Mouse (Mus musculus) liver, embryonic 11.5 days (tissue): ENCODE measurements around the gene Pdlim7. TPM values are rescaled to one million over a fixed set of nuclear protein-coding genes. Genes with fewer than 3 reads are reported as not detected.

Experiments used
- ATAC-seq: fragments of 200-750 bp; cut with Nextera tagmentation; replicated peaks from 2 replicates; pipeline ENCODE4 v1.8.0; 2017; ENCODE audit warnings: moderate number of reproducible peaks, mild to moderate bottlenecking, moderate TSS enrichment, moderate library complexity; ENCODE audit not compliant: low FRiP score
- DNase-seq: peaks from one replicate; pipeline ENCODE4 v3.0.0-alpha.2; 2017; ENCODE audit warnings: low spot score
- H3K27ac ChIP-seq: fragments of 300-500 bp; sonication (generic); 2 replicates; pipeline ENCODE4 v1.5.1; 2014; ENCODE audit warnings: mild to moderate bottlenecking, low read depth, low read length, control low read depth
- H3K27me3 ChIP-seq: fragments of 300-500 bp; sonication (generic); replicated peaks from 2 replicates; pipeline ENCODE4 v1.6.1; 2014; ENCODE audit warnings: low read length, mixed read lengths; ENCODE audit not compliant: control insufficient read depth, insufficient read depth
- H3K36me3 ChIP-seq: fragments of 300-500 bp; sonication (generic); 2 replicates; pipeline ENCODE4 v1.6.1; 2014; ENCODE audit warnings: mild to moderate bottlenecking, low read length, moderate library complexity, mixed read lengths; ENCODE audit not compliant: control insufficient read depth, insufficient read depth
- H3K4me1 ChIP-seq: fragments of 300-500 bp; sonication (generic); replicated peaks from 2 replicates; pipeline ENCODE4 v1.6.1; 2014; ENCODE audit warnings: low read length, mixed read lengths; ENCODE audit not compliant: control insufficient read depth, insufficient read depth
- H3K4me2 ChIP-seq: fragments of 300-500 bp; sonication (generic); 2 replicates; pipeline ENCODE4 v1.6.1; 2014; ENCODE audit warnings: mild to moderate bottlenecking, control low read depth, moderate library complexity
- H3K4me3 ChIP-seq: fragments of 300-500 bp; sonication (generic); 2 replicates; pipeline ENCODE4 v1.5.1; 2014; ENCODE audit warnings: low read depth, low read length, control low read depth
- H3K9ac ChIP-seq: fragments of 300-500 bp; sonication (generic); 2 replicates; pipeline ENCODE4 v1.6.1; 2014; ENCODE audit warnings: low read depth, low read length, control low read depth
- H3K9me3 ChIP-seq: fragments of 300-500 bp; sonication (generic); 2 replicates; pipeline ENCODE4 v1.6.1; 2016; ENCODE audit warnings: low read length, inconsistent platforms, mixed read lengths; ENCODE audit not compliant: control insufficient read depth
- WGBS: fragments of 180-500 bp; shearing (Covaris S2); extraction: QIAGEN DNeasy Blood & Tissue Kit; methylation state at CpG from one replicate; pipeline ENCODE4 v1.1.7; 2014; 5-methylcytosine and 5-hydroxymethylcytosine counted together
- polyA plus RNA-seq: library from polyadenylated mRNA; unstranded; fragments of >200 nt; fragmentation: Nextera tagmentation; extraction: Ambion mirVana; gene quantifications from 2 replicates; pipeline ENCODE4 v1.2.1, GENCODE M21; 2014

The Pdlim7 gene
- polyA plus RNA-seq, 1 experiment from 2014 or later = 94.6 TPM

DNA sequence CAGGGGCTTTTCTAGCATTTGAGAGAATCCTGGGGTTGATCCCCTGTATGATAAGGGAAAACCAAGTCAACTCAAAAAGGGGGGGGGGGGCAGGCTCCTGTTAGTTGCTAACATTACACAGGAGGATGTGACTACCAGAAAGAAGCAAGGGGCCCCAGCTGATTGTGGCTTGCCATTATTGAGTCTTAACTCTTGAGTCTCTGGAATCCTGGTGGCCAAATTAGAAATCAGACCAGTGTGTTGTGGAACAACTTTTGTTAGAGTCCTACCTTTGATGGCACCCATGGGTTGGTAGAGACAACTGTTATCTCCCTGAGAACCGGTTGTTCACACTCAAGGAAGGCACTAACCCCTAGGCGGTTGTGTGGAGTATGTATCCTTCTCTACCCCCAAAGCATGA, 50.5 kb downstream of the Pdlim7 start:
- 41% methylated on average over 2 of the region's 2 CpGs for WGBS
- Histone ChIP-seq H3K4me2 (no peak overlapping the region), H3K27me3 (peaks cover 29% of the 10 kb centered on the region)

GRCm38 (mm10) chr13:55451785-55452549, 61.5 kb downstream of the Pdlim7 start:
- no peak overlapping the region for H3K4me2 ChIP-seq
- no peak overlapping the region for H3K4me3 ChIP-seq
- WGBS = 91% methylated on average over 16 of the region's 16 CpGs
- H3K9me3 ChIP-seq = no peaks in the 10 kb centered on the region
- H3K27ac ChIP-seq = no peak overlapping the region
- H3K4me1 ChIP-seq = peaks cover 22% of the 10 kb centered on the region
- no peaks in the 10 kb centered on the region for H3K27me3 ChIP-seq
- no peak for DNase-seq
- ATAC-seq = no peak
- peaks cover 46% of the 10 kb centered on the region for H3K36me3 ChIP-seq
- H3K9ac ChIP-seq = no peak overlapping the region

More for the DNA sequence above, 50.5 kb downstream of the Pdlim7 start:
- no peak for ATAC-seq
- Histone ChIP-seq H3K4me3 (no peak overlapping the region), H3K9me3 (no peaks in the 10 kb centered on the region), H3K27ac (no peak overlapping the region), H3K36me3 (peaks cover 20% of the 10 kb centered on the region), H3K4me1 (peaks cover 17% of the 10 kb centered on the region), H3K9ac (no peak overlapping the region)
- no peak for DNase-seq

GRCm38 (mm10) chr13:55451296-55451695, 62.2 kb downstream of the Pdlim7 start:
- Histone ChIP-seq H3K9ac (no peak overlapping the region), H3K9me3 (no peaks in the 10 kb centered on the region), H3K4me1 (peaks cover 29% of the 10 kb centered on the region), H3K4me3 (no peak overlapping the region), H3K27ac (no peak overlapping the region), H3K4me2 (no peak overlapping the region), H3K36me3 (peaks cover 43% of the 10 kb centered on the region), H3K27me3 (no peaks in the 10 kb centered on the region)
- DNase-seq = no peak
- 86% methylated on average over 10 of the region's 10 CpGs for WGBS
- no peak for ATAC-seq

GRCm38 (mm10) chr13:55450511-55450980, 62.9 kb downstream of the Pdlim7 start:
- WGBS = 90% methylated on average over 11 of the region's 11 CpGs
- H3K27me3 ChIP-seq = no peaks in the 10 kb centered on the region
- H3K9ac ChIP-seq = no peak overlapping the region
- H3K9me3 ChIP-seq = no peaks in the 10 kb centered on the region
- H3K4me2 ChIP-seq = no peak overlapping the region
- peaks cover 39% of the 10 kb centered on the region for H3K36me3 ChIP-seq
- no peak overlapping the region for H3K4me3 ChIP-seq
- DNase-seq (no peak), ATAC-seq (no peak)
- peaks cover 34% of the 10 kb centered on the region for H3K4me1 ChIP-seq
- no peak overlapping the region for H3K27ac ChIP-seq

DNA sequence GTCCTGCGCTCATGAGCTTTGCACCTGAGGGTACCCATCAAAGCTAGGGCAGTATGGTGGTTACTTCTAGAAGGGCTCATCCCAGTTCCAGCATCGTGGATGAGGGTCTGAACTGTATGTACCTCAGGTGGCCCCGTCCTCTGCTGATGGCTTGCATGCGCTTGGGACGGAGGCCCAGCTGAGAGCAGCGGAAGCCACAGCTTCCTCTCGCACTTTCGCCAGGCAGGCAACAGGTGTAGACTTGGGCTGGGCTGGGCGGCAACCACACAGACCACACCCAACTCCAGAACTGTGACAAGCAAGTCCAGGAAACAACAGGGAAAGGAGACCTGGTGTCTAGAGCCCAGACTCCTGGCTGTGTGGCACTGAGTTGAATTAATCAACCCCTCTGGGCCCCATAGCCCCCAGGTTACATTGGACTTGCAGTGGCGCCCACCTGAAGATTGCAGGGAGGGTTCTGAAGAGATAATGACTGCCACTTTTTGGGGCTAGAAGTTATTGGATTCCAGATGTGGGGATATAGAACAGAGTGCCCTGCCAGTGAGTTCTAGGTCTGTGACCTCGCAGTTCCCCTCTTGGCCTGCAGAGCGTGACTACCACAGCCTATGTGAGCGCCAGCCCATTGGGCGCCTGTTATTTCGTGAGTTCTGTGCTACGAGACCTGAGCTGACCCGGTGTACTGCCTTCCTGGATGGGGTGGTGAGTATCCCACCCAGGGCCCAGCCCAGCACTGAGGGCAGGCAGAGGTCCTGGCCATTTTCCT, 63.6 kb downstream of the Pdlim7 start:
- 82% methylated on average over 17 of the region's 17 CpGs for WGBS
- ATAC-seq (no peak), DNase-seq (no peak)
- H3K9me3 ChIP-seq = no peaks in the 10 kb centered on the region
- H3K36me3 ChIP-seq = peaks cover 39% of the 10 kb centered on the region
- no peaks in the 10 kb centered on the region for H3K27me3 ChIP-seq
- peaks cover 34% of the 10 kb centered on the region for H3K4me1 ChIP-seq
- no peak overlapping the region for H3K9ac ChIP-seq
- H3K27ac ChIP-seq = no peak overlapping the region
- H3K4me3 ChIP-seq = no peak overlapping the region
- H3K4me2 ChIP-seq = no peak overlapping the region

DNA sequence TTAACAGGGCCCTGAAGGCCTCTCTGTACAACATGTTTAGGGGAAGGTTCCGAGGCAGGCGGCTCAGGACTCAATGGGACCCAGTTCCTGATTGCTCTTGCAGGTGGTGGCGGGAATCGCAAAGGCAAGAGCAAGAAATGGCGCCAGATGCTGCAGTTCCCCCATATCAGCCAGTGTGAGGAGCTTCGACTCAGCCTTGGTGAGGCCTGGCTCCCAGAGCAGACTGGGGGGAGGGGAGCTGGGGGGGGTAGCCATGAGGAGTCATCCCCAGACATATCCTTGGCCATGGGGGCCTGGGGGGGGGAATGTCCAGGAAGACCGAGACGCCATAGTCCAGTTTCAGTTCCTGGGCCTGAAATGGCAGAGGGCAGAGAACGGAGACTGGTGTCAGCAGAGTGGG, 64.3 kb downstream of the Pdlim7 start:
- Histone ChIP-seq H3K9ac (no peak overlapping the region), H3K4me2 (no peak overlapping the region), H3K4me3 (no peak overlapping the region), H3K27ac (no peak overlapping the region), H3K36me3 (peaks cover 38% of the 10 kb centered on the region), H3K4me1 (peaks cover 34% of the 10 kb centered on the region), H3K27me3 (no peaks in the 10 kb centered on the region), H3K9me3 (no peaks in the 10 kb centered on the region)
- 82% methylated on average over 9 of the region's 9 CpGs for WGBS
- no peak for ATAC-seq
- DNase-seq = no peak

DNA sequence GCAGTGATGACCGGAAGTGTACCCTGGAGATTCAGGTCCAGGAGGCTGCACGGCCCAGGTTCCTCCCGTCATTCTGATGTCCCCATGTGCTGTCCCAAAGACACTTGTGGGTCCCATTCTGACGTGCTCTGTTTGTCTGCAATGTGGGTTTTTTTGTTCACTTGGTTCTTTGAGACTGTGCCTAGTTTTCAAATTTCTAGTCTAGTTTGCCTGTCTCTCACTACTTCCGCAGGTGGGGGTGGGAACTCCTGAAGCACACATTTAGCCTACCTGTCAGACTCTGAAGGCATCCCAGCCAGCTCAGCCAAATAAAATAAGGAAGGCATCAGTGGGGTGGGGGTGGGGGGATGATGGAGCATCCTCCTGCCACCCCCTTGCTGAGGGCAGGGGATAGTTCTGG, 65.3 kb downstream of the Pdlim7 start:
- Histone ChIP-seq H3K36me3 (peaks cover 30% of the 10 kb centered on the region), H3K9ac (no peak overlapping the region), H3K27ac (no peak overlapping the region), H3K4me1 (peaks cover 34% of the 10 kb centered on the region), H3K27me3 (no peaks in the 10 kb centered on the region), H3K4me3 (no peak overlapping the region), H3K4me2 (no peak overlapping the region), H3K9me3 (no peaks in the 10 kb centered on the region)
- no peak for ATAC-seq
- no peak for DNase-seq
- WGBS = 94% methylated on average over 5 of the region's 5 CpGs

- DNase-seq (no peak), ATAC-seq (no peak)
- H3K27me3 ChIP-seq = no peaks in the 10 kb centered on the region
- H3K9me3 ChIP-seq = no peaks in the 10 kb centered on the region
- 20% methylated on average over 3 of the region's 3 CpGs for WGBS
- H3K27ac ChIP-seq = peak overlapping the region; percentile 97
- H3K9ac ChIP-seq = 0 out of 2 replicates have a peak overlapping the region, but pooled peaks have one; percentile 96
- peaks cover 27% of the 10 kb centered on the region for H3K36me3 ChIP-seq
- H3K4me1 ChIP-seq = peaks cover 34% of the 10 kb centered on the region
- H3K4me3 ChIP-seq = peak overlapping the region; percentile 90; the same call in 1 of the 2 replicates
- peak overlapping the region; percentile 95 for H3K4me2 ChIP-seq
These were observed 65.9 kb downstream of the Pdlim7 start for GRCm38 (mm10) chr13:55447543-55447943.
